Mouse (Mus musculus) left cerebral cortex, postnatal 36 days (tissue): Measurements from ENCODE around the gene Pigk. TPM values are rescaled to one million over a fixed set of nuclear protein-coding genes. Genes with fewer than 3 reads are reported as not detected.

Source experiments
- DNase-seq, 2 experiments: peaks; one replicate each; pipeline ENCODE4 v3.0.0; 2021 to 2022; ENCODE audit warnings: low spot score in 2 of 2, mixed read lengths in 1 of 2
- intact Hi-C: fragments of 180-260 bp; cut with DNase I; formaldehyde crosslinking; loops from one replicate; pipeline ENCODE4 v1.15.1; 2025
- total RNA-seq, 2 experiments: library from RNA; stranded (reverse); gene quantifications; 2 replicates each; pipeline ENCODE4 v1.2.3; 2021

Pigk gene
- total RNA-seq, 2 experiments from 2014 or later: 49.5 to 52.9 TPM

GRCm38 (mm10) chr3:152722836-152723235 lies 8.9 kb downstream of the Pigk start:
- no peak for DNase-seq
- intact Hi-C loops: no loop called here

DNA sequence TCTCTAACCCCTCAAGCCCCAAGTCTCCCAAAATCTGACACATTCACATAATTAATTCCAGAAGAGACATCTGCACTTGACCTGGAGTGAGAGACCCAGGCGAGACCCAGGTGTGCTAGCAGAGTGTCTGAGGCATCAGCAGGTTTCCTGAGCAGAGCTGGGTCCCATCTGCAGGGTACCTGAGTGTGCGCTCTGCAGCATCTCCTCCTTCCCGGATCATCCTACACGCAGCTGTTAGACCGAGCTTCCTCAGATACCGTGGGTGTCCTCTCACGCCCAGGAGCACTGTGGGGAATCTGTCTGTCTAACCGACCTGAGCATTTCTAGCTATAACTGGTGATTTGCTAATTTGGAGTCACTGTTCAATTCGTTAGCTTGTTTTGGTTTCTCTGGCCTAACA lies 10.5 kb downstream of the Pigk start:
- intact Hi-C loops: no loop called here
- peak; percentile 37 to 50 for DNase-seq

GRCm38 (mm10) chr3:152728238-152728637 lies 14.3 kb downstream of the Pigk start:
- no peak for DNase-seq
- intact Hi-C loops: no loop called here

DNA sequence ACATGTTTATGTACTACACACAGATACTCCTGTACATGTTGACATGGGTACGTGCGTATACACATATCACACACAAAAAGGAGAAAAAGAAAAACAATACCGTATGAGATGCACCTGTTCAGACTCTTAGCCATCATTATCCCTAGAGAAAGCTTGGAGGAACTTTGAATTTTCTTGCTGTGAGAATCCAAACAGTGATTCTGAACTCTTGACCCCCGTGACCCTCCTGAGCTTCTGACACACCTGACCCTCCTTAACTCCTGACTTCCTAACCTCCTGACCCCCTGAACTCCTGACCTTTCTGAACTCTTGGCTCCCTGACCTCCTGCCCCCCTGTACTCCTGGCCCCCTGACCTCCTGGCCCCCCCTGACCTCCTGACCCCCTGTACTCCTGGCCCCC lies 19.1 kb downstream of the Pigk start:
- intact Hi-C loops: no loop called here
- no peak for DNase-seq

- intact Hi-C loops: no loop called here
- no peak for DNase-seq
These were observed 19.6 kb downstream of the Pigk start for GRCm38 (mm10) chr3:152733513-152733912.

- intact Hi-C loops: no loop called here
These were observed 20.2 kb downstream of the Pigk start for GRCm38 (mm10) chr3:152734100-152734499.

DNA sequence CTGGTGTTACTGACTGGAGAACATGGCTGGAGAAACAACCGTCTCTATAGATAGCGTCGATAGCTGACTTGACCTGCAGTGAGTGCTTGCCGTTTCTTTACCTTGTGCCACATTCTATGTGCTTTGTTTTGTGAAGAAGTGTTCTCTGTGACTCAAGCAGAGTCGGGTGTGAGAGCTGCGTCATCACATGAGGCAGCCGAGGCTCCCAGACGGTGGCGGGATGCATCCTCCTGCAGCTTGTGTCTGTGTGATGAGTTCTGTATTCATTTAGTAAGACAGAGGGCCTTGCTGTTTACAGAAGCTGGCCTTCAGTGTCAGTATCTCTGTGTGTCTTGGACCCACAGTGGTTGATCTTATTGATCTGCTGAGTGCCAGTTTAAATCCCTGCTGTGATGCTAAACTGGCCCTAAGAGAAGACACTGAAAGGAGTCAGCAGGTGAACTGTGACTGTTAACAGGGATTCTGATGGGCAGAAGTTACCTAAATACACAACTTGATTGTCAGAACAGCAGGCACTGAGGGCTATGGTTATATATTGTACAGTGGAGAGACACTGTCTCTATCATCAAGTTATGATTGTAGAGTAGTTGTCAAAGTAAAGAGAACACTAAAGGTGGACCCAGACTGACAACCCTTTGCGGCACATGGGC lies 21.8 kb downstream of the Pigk start:
- DNase-seq: peak in 1 of 2 experiments; percentile 18
- intact Hi-C loops: loop anchor here (5.0 kb wide), 1 partner anchor 68 kb away; the partner anchor contains the start of gene Ak5

More at GRCm38 (mm10) chr3:152734100-152734499, 20.2 kb downstream of the Pigk start:
- DNase-seq: no peak

DNA sequence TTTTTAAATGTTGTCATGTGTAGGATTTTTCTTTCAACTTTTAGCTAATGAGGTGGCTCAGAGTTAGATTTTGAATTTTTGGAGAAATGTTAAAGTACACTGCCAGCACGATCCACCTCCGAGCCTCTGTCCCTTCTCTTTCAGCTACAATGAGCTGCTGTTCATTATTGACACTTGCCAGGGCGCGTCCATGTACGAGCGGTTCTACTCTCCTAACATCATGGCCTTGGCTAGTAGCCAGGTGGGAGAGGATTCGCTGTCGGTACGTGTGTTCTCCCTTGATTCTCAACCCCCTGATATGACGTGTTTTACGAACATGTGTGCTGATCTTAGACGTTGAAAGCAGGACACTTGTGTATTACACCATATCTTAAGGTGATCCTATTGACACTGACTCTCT lies 30.4 kb downstream of the Pigk start:
- DNase-seq: no peak
- intact Hi-C loops: no loop called here

- intact Hi-C loops: no loop called here
These were observed 31.7 kb downstream of the Pigk start for GRCm38 (mm10) chr3:152745611-152746010.

DNA sequence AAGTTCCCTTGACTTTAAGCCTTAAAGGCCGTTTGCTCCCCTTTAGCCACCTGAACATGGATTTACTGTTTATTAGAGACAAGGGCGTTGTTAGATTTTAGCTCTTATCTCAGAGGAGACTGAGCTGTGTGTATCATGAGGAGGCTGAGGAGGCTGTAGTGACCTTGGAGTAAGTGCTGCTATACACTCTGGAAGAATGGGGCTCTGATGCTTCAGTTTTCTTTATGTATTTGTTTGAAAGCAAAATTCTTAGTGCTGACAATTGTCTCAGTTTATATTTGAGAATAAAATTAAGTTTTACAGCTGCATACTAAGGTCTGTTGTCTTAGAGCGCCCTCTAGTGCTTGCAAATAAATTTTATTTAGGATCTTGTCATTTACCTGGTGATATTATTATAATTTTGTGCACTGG lies 35.6 kb downstream of the Pigk start:
- DNase-seq: no peak
- intact Hi-C loops: loop anchor here (2.0 kb wide), 2 partner anchors 275 to 353 kb away; no protein-coding TSS in a partner anchor

More at GRCm38 (mm10) chr3:152745611-152746010, 31.7 kb downstream of the Pigk start:
- DNase-seq: no peak

DNA sequence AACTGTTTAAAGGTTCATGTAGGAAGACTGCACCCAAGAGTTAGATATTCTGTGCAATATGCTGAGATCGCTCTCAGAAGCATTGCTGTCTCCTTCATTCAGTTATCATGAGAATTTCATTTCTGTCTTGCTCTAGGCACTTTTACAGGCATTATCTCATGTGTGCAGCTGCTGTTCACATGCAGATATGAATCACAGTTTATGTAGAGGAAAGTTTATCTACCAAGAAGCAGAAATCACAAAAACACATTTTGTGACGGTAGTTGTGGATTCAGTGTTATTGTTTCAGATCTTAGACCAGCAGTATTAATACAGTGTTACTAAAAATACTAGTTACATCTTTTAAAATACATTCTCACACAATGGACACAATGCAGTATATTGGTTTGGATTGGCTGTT lies 36.0 kb downstream of the Pigk start:
- no peak for DNase-seq
- intact Hi-C loops: loop anchor here (2.0 kb wide), 2 partner anchors 275 to 353 kb away; no protein-coding TSS in a partner anchor

GRCm38 (mm10) chr3:152752911-152753310 lies 39.0 kb downstream of the Pigk start:
- no peak for DNase-seq
- intact Hi-C loops: no loop called here

DNA sequence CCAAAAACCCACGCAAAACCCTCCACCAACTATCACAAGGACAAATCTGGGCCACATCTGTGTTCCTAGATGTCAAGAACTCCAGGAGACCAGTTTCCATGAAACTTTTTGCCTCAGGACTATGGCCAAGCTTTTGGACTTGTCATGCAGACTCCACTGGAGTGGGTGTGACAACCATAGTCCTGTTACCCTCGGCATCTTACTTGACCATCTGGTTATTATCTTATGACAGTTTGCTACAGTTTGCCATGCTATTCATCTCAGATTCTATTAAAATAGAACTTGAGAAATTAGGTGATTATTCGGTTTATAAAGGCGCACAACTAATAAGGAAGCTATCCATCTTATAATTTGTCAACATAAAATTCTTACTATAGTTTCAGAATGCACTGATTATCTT lies 39.4 kb downstream of the Pigk start:
- intact Hi-C loops: no loop called here
- DNase-seq: no peak

GRCm38 (mm10) chr3:152753920-152754764 lies 40.2 kb downstream of the Pigk start:
- intact Hi-C loops: no loop called here

GRCm38 (mm10) chr3:152755515-152755914 lies 41.6 kb downstream of the Pigk start:
- DNase-seq: no peak
- intact Hi-C loops: no loop called here

More at GRCm38 (mm10) chr3:152753920-152754764, 40.2 kb downstream of the Pigk start:
- DNase-seq: no peak

DNA sequence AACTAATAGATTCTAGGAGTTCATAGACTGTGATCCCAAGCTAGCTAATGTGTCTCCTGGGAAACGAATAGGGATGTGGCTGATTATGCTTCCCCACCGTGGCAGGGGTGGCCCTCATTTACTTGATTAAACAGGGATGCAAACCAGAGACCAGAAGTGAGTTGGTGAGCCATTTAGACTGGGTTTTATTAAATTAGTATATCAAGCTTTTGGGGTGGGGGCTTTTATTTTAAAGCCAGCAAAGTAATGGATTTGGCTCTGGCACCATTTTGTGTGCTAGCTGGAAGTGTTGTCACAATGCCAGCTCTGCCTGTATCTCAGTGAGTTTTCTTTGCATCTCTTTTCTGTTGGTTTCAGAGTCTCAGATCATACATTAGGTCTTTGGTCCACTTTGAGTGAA lies 43.0 kb downstream of the Pigk start:
- intact Hi-C loops: no loop called here

DNA sequence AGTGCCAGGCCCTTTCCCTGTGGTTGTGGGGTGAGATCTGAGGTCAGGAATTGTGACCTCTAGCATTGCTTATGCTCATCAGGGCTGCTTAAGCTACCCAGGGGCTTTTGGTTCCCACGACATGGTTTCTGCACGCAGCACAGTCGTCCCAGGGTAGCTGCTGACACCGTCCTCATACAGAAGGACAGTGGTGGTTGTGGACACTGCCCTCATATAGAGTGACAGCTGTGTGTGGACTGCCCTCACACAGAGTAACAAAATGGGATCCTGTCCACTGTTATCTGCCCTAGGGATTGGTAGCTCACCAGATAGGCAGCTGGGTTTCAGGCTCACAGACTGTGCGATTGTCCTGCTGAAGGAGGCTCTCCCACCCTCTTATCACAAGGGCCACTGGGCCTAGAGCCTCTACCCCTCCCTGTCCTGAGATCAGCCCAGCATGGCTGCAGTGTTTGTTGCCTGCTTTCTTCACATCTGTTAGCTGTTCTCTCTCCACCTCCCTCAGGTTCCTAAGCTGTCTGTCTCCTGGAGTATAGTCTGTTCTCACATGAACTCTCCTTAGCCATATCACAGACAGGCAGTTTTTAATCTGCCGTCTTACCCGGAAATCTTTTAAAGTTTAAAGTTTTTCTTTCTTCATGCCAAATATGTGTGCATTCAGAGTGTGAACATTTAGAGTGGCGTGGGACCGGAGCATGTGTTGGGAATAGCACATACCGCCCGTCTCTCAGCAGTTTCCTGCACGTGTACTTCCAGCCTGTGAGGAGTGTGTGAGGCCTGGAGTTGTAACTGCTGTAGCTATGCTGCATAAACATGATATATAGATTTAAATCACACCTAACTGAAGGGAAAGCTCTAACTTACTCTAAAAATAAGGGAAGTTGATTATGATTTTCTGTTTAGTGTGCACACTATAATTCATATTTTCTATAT lies 43.8 kb downstream of the Pigk start:
- intact Hi-C loops: no loop called here
- DNase-seq: no peak

More for the DNA sequence above, 43.0 kb downstream of the Pigk start:
- DNase-seq: no peak

DNA sequence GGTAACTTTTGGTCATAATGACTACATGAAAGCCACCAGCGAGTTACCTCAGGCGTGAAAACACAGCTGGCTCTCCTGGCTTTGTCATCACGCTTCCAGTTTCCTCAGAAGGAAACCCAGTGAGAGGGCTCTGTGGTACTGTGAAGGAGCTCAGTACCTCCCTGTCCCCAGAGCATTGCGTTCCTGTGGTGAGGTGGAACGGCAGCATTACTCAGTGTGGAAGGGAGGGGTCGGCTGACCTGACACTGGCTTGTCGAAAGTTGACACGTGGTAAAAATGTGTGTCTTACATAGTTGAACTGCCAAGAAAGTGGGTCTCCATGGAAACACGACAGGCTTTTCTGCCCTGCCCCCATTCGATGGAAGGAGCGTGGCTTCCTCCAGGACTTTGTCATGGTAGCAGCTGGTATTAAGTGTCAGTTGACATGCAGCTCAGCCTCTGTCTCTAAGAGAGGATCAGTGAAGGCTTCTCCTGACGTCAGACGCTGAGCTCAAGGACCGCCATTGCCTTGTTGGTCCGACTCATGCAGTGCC lies 44.7 kb downstream of the Pigk start:
- DNase-seq: no peak
- intact Hi-C loops: no loop called here

GRCm38 (mm10) chr3:152761116-152761515 lies 47.2 kb downstream of the Pigk start:
- intact Hi-C loops: no loop called here

More at GRCm38 (mm10) chr3:152761116-152761515, 47.2 kb downstream of the Pigk start:
- DNase-seq: no peak
